Mouse (Mus musculus) liver, embryonic 14.5 days (tissue): ENCODE measurements around the gene Gpc6. TPM values are rescaled to one million over a fixed set of nuclear protein-coding genes. Genes with fewer than 3 reads are reported as not detected.

Source experiments
- ATAC-seq: fragments of 200-750 bp; cut with Nextera tagmentation; 2 replicates; pipeline ENCODE4 v1.8.0; 2017; ENCODE audit warnings: moderate number of reproducible peaks, mild to moderate bottlenecking, moderate library complexity; ENCODE audit not compliant: insufficient read depth
- DNase-seq, 3 experiments: peaks; one replicate each; pipeline ENCODE4 v3.0.0-alpha.2; 2012 to 2013; ENCODE audit warnings: low read depth in 3 of 3, low spot score in 3 of 3
- H3K27ac ChIP-seq: fragments of 300-500 bp; sonication (generic); 2 replicates; pipeline ENCODE4 v1.5.1; 2014; ENCODE audit warnings: moderate library complexity, mild to moderate bottlenecking, control low read depth, inconsistent platforms
- H3K27me3 ChIP-seq: fragments of 300-500 bp; sonication (generic); 2 replicates; pipeline ENCODE4 v1.6.1; 2014; ENCODE audit warnings: mild to moderate bottlenecking, low read length, moderate library complexity; ENCODE audit not compliant: control insufficient read depth, insufficient read depth
- H3K36me3 ChIP-seq: fragments of 300-500 bp; sonication (generic); replicated peaks from 2 replicates; pipeline ENCODE4 v1.6.1; 2014; ENCODE audit warnings: low read depth; ENCODE audit not compliant: control insufficient read depth, insufficient read depth
- H3K4me1 ChIP-seq, 2 experiments: fragments of 200-500 bp in 1 of 2; fragments of 300-500 bp in 1 of 2; sonication (generic) in 1 of 2; replicated peaks; 2 replicates each; pipeline ENCODE4 v1.6.1; 2012 to 2014; ENCODE audit warnings: antibody characterized with exemption in 1 of 2, inconsistent platforms in 1 of 2, low read length in 1 of 2; ENCODE audit not compliant: control insufficient read depth in 2 of 2, insufficient read depth in 2 of 2
- H3K4me2 ChIP-seq: fragments of 300-500 bp; sonication (generic); 2 replicates; pipeline ENCODE4 v1.6.1; 2014; ENCODE audit warnings: low read depth, mild to moderate bottlenecking, control low read depth, moderate library complexity
- H3K4me3 ChIP-seq, 2 experiments: fragments of 200-500 bp in 1 of 2; fragments of 300-500 bp in 1 of 2; sonication (generic) in 1 of 2; 2 replicates each; pipeline ENCODE4 v1.5.1; 2012 to 2014; ENCODE audit warnings: low read depth in 2 of 2, low read length in 2 of 2, mild to moderate bottlenecking in 2 of 2, control low read depth in 1 of 2, inconsistent platforms in 1 of 2, moderate library complexity in 1 of 2; ENCODE audit not compliant: insufficient read depth in 1 of 2
- H3K9ac ChIP-seq: fragments of 300-500 bp; sonication (generic); replicated peaks from 2 replicates; pipeline ENCODE4 v1.6.1; 2014; ENCODE audit warnings: mild to moderate bottlenecking, control low read depth, moderate library complexity
- H3K9me3 ChIP-seq: fragments of 300-500 bp; sonication (generic); 2 replicates; pipeline ENCODE4 v1.6.1; 2016; ENCODE audit warnings: low read length, mixed read lengths; ENCODE audit not compliant: control insufficient read depth
- CTCF ChIP-seq: IDR thresholded peaks from 2 replicates; pipeline ENCODE4 v1.5.1; 2016; ENCODE audit warnings: antibody characterized with exemption, low read depth, control low read depth
- EP300 ChIP-seq: IDR thresholded peaks from 2 replicates; pipeline ENCODE4 v1.6.1; 2016; ENCODE audit warnings: antibody characterized with exemption, low read depth
- WGBS: fragments of 180-500 bp; shearing (Covaris S2); extraction: QIAGEN DNeasy Blood & Tissue Kit; methylation state at CpG from one replicate; pipeline ENCODE4 v1.1.7; 2014; ENCODE audit not compliant: insufficient replicate concordance; 5-methylcytosine and 5-hydroxymethylcytosine counted together
- polyA plus RNA-seq, 2 experiments: library from polyadenylated mRNA; depleted of rRNA in 1 of 2; stranded (reverse) in 1 of 2; unstranded in 1 of 2; fragments of >200 nt; fragmentation: Nextera tagmentation in 1 of 2; extraction: Ambion mirVana in 1 of 2; gene quantifications; 2 replicates each; pipeline versions ENCODE4 v1.2.1 to v1.2.3; 2012 to 2014

Gpc6 gene
- polyA plus RNA-seq, 2 experiments: 0.97 to 2.3 TPM

GRCm38 (mm10) chr14:117050877-117051276 is 125.8 kb downstream of the Gpc6 start:
- Histone ChIP-seq H3K4me3 (no peak overlapping the region), H3K27ac (no peak overlapping the region), H3K9me3 (no peaks in the 10 kb centered on the region), H3K4me1 (no peaks in the 10 kb centered on the region), H3K27me3 (no peaks in the 10 kb centered on the region), H3K36me3 (no peaks in the 10 kb centered on the region), H3K4me2 (no peak overlapping the region), H3K9ac (no peak overlapping the region)
- DNase-seq (no peak), ATAC-seq (no peak)
- 73% methylated on average over 8 of the region's 8 CpGs for WGBS
- TF ChIP-seq EP300 (no peak), CTCF (no peak)

DNA sequence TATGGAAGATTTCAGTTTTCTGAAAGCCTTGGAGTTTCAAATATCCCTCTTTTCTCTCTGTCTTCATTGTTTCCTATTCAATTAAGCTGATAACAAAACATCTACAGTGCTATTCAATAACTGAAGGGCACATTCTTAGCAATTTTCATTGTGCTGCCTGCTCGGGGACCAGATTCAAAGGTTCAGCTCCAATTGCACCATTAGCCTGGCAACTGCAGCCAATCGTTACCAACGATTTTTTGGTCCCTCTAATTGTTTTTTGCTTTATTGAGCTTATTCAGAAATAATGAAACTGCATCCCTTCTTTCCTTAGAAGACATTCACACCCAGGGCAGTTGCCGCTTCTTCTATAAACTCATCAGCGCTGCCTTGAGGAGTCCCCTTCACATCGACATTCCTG is 128.2 kb downstream of the Gpc6 start:
- H3K4me2 ChIP-seq: no peak overlapping the region
- no peaks in the 10 kb centered on the region for H3K27me3 ChIP-seq
- no peak overlapping the region for H3K4me3 ChIP-seq
- DNase-seq (no peak), ATAC-seq (no peak)
- no peak overlapping the region for H3K9ac ChIP-seq
- no peaks in the 10 kb centered on the region for H3K36me3 ChIP-seq
- H3K4me1 ChIP-seq: no peaks in the 10 kb centered on the region
- TF ChIP-seq CTCF (no peak), EP300 (no peak)
- 67% methylated on average over 6 of the region's 6 CpGs for WGBS
- no peak overlapping the region for H3K27ac ChIP-seq
- no peaks in the 10 kb centered on the region for H3K9me3 ChIP-seq

DNA sequence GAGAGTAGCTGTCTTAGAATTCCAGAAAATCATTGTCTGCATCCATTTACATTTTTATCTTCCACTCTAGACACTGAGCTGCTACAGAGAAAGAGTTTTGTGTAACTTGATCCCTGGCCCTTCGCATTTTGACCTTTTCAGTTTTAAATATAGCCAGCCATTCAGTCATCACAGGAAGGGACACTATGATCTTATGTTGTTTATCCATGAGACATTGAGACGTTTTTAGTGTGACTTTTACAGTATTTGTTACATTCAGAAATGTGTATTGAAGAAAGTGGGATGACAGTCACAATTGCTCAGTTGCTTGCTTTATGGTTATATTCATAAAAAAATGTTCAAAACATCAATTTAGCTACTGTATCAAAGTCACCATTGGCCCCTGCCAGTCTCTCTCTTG is 130.0 kb downstream of the Gpc6 start:
- no peak overlapping the region for H3K4me3 ChIP-seq
- ATAC-seq (no peak), DNase-seq (no peak)
- TF ChIP-seq CTCF (no peak), EP300 (no peak)
- H3K27me3 ChIP-seq: no peaks in the 10 kb centered on the region
- H3K4me2 ChIP-seq: no peak overlapping the region
- WGBS: 43% methylated on average over 2 of the region's 2 CpGs
- no peak overlapping the region for H3K27ac ChIP-seq
- H3K9ac ChIP-seq: no peak overlapping the region
- H3K4me1 ChIP-seq: no peaks in the 10 kb centered on the region
- H3K36me3 ChIP-seq: no peaks in the 10 kb centered on the region
- H3K9me3 ChIP-seq: no peaks in the 10 kb centered on the region

- Histone ChIP-seq H3K27me3 (no peaks in the 10 kb centered on the region), H3K4me2 (no peak overlapping the region), H3K36me3 (no peaks in the 10 kb centered on the region), H3K27ac (no peak overlapping the region), H3K4me3 (no peak overlapping the region), H3K4me1 (no peaks in the 10 kb centered on the region), H3K9me3 (no peaks in the 10 kb centered on the region), H3K9ac (no peak overlapping the region)
- DNase-seq (no peak), ATAC-seq (no peak)
- TF ChIP-seq CTCF (no peak), EP300 (no peak)
- WGBS: 43% methylated on average over 2 of the region's 2 CpGs
These were observed 136.0 kb downstream of the Gpc6 start for GRCm38 (mm10) chr14:117061078-117061477.

- H3K9ac ChIP-seq: no peak overlapping the region
- ATAC-seq: no peak
These were observed 136.4 kb downstream of the Gpc6 start for GRCm38 (mm10) chr14:117061527-117061926.

GRCm38 (mm10) chr14:117068179-117068578 is 143.1 kb downstream of the Gpc6 start:
- Histone ChIP-seq H3K9me3 (no peaks in the 10 kb centered on the region), H3K27me3 (no peaks in the 10 kb centered on the region), H3K36me3 (no peaks in the 10 kb centered on the region), H3K27ac (no peak overlapping the region), H3K4me2 (no peak overlapping the region), H3K4me1 (no peaks in the 10 kb centered on the region), H3K9ac (no peak overlapping the region), H3K4me3 (no peak overlapping the region)
- ATAC-seq (no peak), DNase-seq (no peak)
- TF ChIP-seq CTCF: no peak
- no peak for TF ChIP-seq EP300
- 64% methylated on average over 5 of the region's 5 CpGs for WGBS

More at GRCm38 (mm10) chr14:117061527-117061926, 136.4 kb downstream of the Gpc6 start:
- H3K36me3 ChIP-seq: no peaks in the 10 kb centered on the region
- H3K9me3 ChIP-seq: no peaks in the 10 kb centered on the region
- H3K4me1 ChIP-seq: no peaks in the 10 kb centered on the region
- H3K4me2 ChIP-seq: no peak overlapping the region
- H3K27me3 ChIP-seq: no peaks in the 10 kb centered on the region
- 72% methylated on average over 2 of the region's 2 CpGs for WGBS
- no peak for DNase-seq
- H3K27ac ChIP-seq: no peak overlapping the region
- no peak for TF ChIP-seq EP300
- H3K4me3 ChIP-seq: no peak overlapping the region
